Mouse (Mus musculus) ZHBTc4 (cell line): ENCODE data around the gene Atg16l2.

Experiments used
- DNase-seq: peaks from one replicate; pipeline ENCODE4 v3.0.0-alpha.2; 2011; ENCODE audit warnings: low read depth, low spot score

Gene Atg16l2

DNA sequence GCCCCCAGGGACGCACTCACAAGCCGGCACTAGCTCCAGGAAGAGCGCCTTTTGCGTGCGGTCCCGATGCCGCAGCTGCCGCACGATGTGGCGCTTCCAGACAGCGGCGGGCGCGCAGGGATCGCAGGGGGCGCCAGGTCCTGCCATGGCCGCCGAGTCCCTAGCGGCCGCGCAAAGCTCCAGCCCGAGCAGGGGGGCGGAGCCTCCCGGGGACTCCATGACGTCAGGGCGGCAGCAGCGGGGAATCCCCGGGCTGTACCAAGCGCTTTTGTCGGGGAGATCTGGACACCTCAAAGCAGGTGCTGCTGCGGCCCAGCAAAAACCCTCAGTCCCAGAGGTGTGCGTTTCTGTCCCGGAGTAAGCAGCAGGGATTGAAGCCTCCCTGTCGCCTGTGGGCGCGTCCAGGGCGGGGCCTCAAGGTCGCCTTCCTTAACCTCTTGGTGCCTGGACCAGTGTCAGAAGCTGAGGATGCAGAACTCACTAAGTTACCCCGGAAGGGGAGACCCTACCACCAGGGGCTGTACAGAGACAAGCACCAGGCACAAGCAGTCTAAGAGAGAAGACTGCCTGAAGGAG, at the start of gene Atg16l2:
Atg16l2 (minus strand) TSS at position 371 of the 576 bp plus-strand sequence.
- peak; percentile 96 for DNase-seq

DNA sequence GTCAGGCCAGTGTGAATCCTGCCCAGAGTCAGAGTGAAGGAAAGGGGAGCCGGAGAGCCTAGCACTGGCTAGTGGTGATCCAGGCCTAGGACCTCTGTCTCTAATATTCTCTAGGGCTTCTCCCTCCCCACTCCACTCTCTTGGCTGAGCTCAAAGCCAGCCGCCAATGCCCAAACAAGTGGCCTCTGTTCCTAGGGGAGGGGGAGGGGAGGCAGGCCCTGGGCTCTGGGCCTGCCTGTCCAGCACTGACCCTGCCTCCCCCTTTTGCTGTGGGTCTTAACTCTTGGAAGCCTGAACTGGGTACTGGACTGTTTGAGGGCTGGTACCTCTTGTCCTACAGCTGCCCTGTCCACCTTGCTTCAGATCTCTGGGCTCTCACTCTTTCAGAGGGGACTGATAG, 47.8 kb upstream of the Atg16l2 start:
- DNase-seq: no peak

DNA sequence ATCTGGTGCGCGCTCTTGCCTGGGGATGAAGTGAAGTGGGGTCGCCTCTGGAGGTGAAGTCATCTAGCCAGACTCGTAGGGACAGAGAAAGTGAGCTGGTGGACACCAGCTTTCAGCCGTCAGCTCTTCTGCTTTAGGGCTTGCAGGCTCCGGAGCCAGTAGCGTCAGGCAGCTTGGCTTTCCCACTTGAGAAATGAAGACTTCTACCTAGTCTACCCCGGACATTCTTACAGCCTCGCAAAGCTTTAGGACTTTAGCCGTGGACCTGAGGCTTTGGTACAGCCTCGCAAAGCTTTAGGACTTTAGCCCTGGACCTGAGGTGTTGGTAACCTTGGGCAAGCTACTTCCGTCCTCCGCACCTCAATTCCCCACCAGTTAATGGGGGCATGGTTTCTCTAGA, 46.3 kb upstream of the Atg16l2 start:
- no peak for DNase-seq

DNA sequence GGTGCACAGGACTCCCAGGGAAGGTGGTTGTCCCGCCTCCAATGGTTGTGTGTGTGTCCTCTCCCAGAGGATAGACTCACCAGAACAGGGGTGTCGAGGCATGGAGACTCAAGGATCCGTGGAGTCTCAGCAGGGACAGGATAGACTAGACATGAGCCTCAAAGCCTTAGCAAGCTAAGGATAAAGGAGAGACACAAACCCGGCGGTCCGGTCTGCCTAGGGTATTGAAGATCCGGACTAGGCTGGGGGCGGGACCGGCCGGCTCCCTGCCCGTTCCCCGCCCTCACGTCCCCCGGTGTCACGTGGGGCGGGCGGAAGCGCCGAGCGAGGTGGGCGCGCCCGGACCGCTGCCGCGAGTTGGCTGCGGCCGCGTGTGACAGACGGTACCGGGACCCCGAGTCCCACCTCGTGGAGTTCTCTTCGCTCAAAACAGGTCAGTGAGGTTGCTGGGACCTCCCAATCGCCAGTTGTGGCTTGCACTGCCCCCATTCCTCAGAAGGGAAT, 45.8 kb upstream of the Atg16l2 start, which contains the start of gene Arap1:
Arap1 (plus strand) TSS at position 301 of the 504 bp plus-strand sequence.
- peak; percentile 81 for DNase-seq

DNA sequence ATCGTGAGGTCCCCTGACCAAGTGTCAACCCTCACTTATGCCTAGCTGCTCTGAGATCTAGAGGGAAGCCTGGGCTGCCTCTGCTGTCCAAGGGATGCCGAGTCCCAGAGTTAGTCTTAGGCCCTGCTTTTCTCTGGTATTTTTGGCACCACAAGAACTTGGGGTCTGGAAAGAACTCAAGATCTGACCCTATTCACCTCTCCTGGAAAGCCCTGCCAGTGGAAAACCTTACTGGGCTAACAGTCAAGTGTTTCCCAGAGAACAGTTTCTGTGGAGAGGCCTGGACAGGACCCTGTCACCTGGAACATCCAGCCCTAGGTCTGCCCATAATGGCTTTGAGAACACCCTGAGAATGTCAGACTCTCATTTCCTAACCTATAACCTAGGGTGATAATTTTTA, 44.9 kb upstream of the Atg16l2 start:
- DNase-seq: no peak

DNA sequence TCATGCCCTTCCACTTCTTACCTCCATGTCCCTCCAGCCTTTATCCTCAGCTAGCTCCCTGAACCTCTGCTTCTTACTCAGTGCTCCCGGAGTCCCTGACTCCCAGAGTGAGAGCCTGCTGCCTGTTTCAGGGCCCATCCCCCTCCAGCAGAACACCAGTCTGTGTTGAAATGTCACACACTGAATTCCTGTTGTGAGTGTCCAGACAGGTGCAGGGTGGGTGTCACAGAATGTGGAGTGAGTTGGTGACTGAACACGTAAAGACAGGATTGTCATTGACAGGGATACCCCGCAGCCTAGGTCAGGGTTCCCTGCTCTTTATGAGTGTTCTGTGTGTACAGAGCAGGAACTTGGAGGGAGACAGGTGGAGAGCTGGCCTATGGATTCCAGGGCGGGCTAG, 42.8 kb upstream of the Atg16l2 start:
- DNase-seq: no peak

DNA sequence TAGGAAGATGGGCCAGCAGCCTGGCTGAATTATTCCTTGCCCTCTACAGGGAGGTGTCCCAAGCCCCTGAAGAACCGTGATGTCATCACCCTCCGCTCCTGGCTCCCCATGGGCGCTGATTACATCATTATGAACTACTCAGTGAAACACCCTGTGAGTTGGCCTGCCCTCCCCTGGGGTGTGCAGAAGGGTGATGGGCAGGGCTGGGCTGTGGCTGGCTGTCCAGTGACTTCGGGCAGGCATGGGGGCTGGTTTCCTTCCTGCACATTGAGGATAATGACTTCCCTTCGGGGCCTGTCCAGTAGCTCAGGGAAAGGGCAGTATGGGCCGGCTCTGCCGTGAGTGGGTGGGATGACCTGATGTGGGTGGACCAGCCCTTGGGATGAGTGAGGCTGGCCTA, 41.1 kb upstream of the Atg16l2 start:
- no peak for DNase-seq

DNA sequence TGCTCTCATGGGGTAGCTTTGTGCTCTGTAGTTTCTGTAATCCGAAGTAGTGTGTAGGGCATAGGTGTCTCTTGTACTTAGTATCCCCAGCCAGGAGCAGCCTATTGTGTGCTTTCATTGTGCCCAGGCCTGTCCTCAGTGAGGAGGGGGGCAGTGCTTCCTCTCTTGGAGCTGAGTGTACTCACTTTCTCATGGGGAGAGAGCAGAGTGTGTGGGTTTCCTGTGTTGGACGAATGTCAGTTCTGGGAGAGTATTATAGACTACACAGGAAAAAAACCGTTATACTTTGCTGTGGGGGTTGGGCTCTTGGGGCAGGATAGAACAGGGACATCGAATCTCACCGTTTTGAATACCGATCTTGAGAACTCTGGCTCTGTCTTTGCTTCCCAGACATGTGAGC, 39.4 kb upstream of the Atg16l2 start:
- no peak for DNase-seq

DNA sequence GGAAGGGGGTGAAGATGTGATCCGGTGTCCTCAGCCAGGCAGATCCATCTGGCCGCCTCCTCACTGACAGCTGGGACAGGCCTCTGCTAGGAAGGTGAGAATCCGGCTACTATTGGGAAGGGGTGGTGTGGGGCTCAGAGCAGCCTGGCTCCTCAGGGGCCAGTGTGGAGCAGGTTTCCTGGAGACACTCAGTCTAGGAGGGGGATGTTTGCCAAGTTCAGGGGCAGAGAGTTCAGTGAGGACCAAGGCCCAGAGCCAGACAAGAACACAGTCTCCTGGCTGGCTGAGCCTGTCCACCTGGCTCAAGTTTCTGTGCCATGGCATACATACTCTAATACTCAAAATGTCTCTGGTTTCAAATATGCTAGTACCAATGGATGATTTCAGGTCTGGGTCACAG, 35.4 kb upstream of the Atg16l2 start:
- DNase-seq: no peak

DNA sequence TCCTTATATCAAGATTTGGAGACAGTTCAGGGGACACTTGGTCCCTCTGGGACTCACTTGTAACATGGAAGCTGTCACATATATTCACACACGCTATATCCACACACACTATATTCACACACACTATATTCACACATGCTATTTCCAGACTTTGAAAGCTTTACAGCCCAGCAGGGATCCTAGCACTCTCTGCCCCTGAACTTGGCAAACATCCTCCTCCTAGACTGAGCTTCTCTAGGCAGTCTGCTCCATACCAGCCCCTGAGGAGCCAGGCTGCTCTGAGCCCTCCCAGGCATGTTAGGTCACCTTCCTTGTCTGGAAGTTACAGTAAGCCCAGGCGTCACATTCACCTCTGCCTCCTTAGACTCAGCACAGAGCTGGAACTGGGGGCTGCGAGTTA, 34.6 kb upstream of the Atg16l2 start:
- no peak for DNase-seq

DNA sequence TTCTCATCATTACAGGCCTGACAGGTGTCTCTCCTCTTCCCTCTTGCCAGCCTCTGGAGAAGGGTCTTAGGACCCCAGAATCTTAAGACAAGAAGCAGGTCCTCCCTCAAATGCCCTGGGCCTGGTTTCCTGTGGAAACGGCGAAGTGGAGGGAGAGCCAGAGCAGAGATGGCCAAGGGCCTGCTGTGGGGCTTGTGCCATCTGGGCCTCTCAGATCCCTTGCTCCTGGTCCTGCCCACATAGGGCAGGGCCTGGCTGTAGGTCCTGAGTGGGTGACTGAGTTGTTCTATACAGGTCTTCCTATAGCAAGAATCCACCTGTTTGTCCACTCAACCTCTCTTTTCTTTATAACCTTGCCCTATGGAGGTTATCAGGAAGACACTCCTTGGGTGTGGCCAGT, 33.2 kb upstream of the Atg16l2 start:
- DNase-seq: no peak

DNA sequence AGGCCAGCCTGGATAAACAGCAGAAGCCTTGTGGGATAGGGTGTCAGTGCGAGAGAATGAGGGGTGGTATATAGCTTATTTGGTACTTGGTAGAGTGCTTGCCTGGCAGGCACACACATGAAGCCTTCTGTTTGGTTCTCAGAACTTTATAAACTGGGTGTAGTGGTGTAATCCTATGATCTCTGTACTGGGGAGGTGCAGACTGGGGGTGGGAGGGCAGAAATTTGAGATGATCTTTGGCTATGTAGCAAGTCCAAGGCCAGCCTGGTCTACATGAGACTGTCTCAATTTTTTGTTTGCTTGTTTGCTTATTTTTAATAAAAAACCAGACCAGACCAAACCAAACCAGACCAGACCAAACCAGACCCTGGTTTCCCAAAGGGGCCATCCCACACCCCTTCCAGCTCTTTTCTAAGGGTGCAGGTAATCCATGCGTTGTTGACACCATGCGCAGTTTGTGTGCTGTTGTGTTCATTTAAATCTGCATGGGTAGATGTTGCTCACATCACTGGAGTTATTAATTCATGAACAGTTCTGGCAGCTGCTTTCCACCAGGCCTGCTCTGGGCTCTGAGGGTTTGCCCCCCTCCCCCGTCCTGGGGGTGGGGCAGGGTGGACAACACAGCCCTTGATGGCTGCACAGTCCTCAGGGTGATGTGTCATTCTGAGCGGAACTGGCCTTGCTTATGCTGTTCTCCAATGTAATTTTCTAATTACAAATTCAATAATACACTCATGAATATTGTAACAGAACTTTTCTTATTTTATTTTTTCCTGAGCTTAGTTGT, 30.2 kb upstream of the Atg16l2 start:
- DNase-seq: no peak

DNA sequence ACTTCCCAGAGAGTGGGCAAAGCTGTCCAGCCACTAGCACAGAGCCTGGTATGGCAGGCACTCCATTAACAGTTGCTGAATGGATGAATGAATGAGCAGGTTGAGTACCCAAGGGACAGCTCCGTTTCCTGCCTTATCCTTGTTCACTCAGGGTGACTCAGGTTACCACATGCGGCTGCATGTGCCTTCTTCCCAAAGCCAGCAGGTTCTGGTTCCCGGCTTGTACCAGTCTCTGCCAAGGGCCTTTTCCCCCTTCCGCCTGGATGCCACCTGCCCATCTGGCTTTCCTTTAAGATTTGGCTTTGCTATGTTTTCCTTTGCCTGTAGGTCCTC, 28.8 kb upstream of the Atg16l2 start:
- DNase-seq: no peak

DNA sequence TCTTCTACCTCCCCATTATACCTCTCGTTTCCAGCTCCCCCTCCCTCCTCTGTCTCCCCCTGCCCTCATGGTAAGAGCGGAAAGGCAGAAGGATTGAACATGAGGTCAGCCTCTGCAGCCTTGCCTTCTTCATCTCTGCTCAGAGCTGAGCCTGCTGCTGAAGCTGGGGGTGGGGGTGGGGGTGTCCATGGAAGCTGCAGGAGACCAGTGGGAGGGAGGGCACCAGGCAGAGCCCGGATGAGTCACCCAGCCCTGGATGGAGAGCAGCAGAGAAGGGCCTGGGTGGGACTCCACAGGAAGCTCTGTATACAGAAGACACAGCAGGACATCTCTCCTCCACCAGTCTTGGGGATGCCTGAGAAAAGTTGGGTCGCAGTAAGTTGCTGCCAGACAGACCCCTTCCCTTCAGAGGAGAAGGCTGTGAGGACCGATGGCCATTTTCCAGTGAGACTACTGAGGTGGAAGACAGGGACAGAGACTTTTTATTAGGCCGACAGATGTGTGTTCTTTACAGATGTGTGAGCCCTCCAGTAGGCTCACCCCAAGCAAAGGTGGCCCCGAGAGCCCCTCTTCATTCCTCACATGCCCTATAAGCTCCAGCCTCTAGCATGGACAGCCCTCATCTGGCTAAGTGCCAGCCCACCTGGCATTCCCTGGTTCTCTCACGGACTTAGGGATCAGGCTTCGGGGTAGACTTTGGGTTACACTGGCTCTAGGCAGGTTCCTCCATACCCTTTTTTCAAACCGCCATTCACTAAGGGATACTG, 28.2 kb upstream of the Atg16l2 start:
- no peak for DNase-seq

DNA sequence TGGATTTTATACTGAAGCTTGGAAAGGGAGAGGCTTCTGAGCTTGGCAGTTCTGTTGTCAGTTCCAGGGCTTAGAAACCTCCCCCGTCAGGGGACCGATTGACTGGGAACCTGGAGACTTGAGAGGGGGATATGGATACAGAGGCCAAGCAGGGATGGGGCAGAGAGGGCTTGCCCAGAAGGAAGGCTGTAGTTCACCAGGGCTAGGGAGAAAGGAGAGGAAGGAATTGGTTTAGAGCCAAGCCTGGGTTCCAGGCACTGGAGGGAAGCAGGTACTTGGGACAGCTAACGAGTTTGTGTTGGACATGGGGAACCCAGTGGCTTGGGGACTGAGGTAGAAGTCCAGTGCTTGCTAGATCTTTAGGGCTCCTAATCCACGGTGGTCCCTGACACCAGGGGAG, 27.6 kb upstream of the Atg16l2 start:
- DNase-seq: no peak

DNA sequence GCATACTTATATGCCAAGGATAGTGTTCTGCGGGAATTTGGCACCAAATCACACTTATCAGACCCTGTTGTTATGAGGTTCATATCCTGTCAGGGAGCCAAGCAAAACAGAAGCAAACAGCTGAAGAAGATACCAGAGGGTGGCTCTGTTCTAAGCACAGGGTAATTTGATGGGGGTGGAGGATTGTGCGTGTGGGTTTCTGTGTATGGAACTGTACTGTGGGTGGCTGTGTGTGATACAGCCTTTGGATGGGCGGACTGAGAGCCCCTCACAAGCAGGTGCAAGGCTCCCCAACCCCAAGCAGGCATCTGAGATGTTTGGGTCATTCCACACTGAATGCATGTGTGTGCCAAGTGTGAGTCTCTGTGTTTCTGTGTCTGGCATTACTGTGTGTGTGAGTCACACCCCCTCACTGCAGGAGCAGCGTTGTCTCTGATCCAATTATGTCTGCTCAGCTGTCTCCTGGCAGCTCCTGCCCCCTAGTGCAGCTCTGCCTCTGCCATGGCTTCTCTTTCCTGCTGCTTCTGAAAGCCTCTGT, 26.6 kb upstream of the Atg16l2 start:
- no peak for DNase-seq

DNA sequence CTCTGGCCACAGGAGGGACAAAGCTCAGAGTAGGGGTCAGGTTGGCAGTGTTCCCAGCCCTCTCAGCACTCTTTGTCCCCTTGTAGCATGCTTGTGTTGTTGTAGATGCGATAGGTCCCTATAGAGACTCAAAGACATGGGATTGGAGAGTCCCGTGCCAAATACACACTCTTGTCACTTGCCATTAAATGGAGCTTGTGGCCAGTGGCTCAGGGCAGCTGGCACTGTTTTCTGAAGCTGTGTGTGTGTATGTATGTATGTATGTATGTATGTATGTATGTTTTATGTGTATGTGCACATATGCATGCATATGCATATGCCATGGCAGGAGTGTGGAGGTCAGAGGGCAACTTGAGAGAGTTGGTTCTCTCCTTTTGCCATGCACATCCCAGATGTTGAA, 25.7 kb upstream of the Atg16l2 start:
- DNase-seq: no peak

DNA sequence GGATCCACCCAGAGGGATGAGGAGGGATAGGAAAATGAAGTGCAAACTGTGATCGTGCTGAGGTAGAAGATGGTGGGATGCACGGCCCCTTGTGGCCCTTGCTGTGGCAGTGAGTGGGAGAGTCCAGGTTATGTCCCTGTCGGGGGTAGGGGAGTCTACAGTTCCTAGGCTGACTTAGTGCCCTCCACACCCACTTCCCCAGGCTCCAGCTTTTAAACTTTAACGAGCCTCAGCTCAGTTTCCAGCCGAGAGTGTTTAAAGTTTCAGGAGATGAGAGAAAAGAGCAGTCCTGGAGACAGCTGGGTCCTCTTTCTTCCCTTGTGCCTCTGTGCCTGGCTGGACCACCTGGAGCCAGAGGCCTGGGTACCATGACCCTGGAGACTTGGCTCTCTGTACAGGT, 25.2 kb upstream of the Atg16l2 start:
- no peak for DNase-seq

DNA sequence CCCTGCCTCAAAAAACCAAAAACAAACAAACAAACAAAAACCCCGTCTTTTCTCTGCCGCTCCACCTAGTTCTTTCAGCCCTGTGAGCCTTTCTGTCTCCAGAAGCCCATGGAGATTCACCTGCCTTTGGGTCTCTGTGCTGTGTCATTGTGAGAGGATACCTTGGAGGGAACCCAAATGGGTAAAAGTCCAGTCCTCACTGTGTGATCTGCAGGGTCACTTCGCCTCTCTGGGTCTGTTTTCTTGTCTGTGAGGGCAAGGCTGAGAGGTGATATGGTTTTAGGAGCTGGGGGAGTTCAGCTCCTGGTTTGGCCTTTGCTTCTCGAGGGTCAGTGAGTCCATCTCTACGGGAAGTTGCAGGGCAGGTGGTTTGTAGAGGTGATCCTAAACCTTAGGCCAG, 24.0 kb upstream of the Atg16l2 start:
- DNase-seq: no peak

DNA sequence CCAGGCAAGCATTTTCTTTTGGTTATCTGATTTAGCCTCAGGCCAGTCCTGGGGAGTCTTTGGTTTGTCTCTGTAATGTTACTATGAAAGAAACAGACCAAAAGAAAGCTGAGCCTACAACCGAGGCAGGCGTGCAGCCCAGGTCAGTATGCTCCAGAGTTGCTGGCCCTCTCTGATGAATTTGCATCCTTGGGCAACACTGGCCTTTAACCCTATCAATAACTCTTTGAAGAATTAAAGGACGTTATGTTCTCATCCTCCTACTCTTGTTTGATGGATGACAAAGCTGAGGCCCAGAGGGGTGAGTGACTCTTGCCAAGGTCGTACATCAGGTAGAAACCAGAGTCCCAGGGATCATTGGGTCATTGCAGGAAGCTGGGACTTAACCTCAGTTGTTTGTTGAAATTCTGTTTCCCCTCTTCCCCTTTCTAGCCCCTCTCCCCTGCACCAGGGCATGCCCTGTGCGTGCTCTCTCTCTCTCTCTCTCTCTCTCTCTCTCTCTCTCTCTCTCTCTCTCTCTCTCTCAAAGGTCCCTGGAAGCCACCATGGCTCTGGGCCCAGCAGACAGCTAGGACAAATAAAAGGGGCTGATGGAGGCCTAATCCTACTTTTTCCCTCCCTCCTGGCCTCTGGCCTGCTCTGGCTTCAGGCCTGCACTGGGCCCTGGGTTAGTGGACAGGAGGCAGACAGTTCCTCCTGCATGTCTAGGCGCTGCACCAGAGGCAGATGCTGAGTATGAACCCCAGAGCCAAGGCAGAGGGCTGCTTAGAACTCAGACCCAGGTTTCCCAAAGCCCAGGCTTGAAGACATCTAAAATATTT, 22.3 kb upstream of the Atg16l2 start:
- DNase-seq: no peak

DNA sequence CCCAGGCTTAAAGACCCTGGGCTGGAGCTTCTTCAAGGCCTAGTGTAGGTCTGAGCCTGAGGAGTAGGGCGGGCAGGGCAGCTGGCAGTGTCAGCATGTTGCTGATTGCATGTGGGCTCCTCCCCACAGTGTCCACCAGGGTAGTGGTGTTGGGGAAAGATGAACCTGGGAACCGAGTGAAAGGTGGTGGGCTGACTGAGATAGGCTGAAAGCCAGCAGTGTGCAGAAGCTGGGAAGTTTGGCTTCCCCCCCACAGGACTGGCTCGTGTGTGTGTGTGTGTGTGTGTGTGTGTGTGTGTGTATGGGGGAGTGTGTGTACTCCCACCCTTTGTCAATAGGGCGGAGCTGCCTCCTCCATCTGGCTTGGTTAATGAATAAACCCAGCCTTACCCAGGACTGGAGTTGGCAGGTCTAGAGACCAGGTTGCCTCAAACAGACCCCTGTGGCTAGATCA, 21.1 kb upstream of the Atg16l2 start:
- DNase-seq: no peak
